Mouse (Mus musculus) mesoderm, embryonic 11.5 days (tissue): ENCODE results near the gene Rhoh.

Experiments used
- DNase-seq: peaks from one replicate; pipeline ENCODE4 v3.0.0-alpha.2; 2012; ENCODE audit warnings: low read depth, low spot score

Rhoh gene

GRCm38 (mm10) chr5:65860281-65861000, 572 bp upstream of the Rhoh start:
- no peak for DNase-seq

DNA sequence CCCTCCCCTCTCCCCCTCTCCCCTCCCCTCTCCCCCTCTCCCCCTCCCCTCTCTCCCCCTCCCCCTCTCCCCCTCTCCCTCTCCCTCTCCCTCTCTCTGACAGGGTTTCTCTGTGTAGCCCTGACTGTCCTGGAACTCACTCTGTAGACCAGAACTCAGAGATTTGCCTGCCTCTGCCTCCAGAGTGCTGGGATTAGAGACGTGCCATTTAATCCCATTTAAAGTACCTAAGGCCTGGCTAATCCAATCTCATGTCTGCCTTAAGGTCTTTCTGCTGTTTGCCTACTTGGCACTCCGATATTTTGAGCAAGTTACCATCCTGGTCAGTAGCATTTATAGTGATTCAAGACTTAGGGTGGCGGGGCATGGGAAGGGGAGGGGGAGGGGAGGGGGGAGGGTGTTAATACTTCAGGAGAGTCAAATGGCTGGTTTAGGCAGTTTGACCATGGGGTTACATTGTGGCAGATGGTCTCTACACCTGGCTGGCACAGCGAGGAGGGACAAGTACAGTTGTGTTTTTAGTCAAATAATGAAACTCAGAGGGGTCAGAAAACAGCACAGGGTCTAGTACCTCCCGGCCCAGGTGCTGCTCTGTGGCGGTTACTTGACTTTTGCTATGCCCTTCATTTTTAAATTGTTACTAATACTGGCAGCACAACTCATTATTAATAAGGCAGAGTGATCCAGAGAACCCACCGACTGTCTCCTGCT, 1.4 kb downstream of the Rhoh start:
- DNase-seq: no peak

DNA sequence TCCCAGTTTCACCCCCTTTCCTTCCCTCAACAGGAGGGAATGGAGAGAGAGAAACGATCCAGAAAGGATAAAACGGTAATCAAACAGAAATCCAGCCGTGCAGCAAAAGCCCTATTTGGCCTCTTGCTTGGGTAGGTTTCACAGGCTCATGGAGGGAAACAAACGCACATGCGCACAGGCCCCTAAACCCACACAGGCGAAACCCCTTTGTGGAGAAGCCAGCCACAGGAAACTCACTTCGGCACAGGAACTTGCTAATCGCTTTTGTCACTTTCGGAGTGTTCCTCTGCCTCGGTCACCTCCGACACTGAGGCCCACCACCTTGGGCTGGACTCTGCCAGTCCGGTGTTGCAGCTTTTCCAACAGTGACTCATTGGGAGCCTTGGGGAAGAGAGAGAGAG, 2.3 kb downstream of the Rhoh start:
- no peak for DNase-seq

DNA sequence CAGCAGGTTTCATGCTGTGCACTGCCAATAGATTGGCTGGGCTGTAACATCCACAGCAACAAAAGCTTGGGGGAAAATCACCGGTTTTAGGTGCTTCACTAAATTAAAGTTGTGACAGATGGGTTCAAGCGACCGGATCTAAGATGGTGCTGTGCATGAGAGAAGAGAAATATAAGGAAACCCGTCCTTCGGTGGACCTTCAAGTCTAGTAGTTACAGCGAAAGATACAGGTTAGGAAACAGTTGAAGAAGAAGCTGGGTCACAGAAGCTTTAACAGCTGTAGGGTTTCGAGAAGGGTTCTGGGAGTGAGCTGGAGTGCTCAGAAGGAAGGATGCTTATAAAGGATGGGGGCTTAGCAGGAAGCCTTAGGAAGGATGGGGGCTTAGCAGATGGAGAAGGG, 3.5 kb downstream of the Rhoh start:
- no peak for DNase-seq

- no peak for DNase-seq
Measured at GRCm38 (mm10) chr5:65864946-65865345, 3.9 kb downstream of the Rhoh start.

- no peak for DNase-seq
Measured at GRCm38 (mm10) chr5:65866591-65866990, 5.6 kb downstream of the Rhoh start.

DNA sequence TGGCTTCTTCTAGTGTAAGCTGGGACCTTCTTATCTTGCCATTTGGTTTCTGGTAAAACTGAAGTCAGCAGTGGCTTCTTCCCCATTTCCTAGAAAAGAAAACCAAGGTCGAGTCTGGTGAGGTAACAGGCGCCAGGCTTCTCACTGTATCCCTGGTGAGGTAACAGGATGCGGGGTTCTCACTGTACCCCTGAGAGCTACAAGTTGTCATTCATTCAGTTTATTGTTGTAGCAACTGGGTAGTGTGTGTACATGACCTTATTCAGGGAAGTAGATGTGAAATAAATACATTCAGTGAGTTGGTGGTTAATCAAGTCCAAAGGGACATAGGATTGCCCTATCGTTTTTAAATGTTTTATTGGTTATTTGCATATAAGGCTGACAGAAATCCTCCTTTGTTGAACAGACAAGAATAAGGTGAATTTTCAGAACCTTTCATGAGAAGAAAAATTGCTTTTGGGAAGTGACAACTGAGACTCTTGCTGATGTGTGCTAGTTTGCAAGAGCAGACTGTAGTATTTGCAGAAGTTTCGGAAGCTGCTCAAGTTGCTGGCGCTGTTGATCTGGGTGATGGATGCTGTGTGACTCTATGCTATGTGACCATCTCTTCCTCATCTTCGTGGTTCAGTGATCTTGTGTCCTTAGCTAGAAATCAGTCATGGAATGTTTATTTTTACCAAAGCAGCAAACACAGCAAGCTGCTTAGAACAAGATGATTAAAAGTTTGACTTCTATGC, 6.5 kb downstream of the Rhoh start:
- no peak for DNase-seq

- DNase-seq: no peak
Measured at GRCm38 (mm10) chr5:65868419-65868818, 7.4 kb downstream of the Rhoh start.

DNA sequence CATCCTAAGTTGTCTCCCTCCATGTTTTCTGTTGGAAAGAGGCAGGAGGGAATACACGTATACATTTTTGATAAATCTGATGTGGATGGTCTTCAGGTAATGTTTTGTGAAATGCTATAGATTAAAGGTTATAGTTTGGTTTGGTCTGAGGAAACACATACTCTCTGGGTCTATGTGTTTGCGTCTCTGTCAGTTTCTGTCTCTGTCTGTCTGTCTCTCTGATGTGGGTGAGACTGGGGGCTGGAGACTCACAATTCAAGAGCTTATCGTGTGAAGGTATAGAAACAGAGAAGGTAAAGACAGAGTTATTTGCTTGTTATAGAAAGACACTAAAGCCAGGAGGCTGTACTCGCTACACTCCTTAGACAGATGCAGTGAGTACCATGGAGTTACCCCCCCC, 8.6 kb downstream of the Rhoh start:
- DNase-seq: no peak

DNA sequence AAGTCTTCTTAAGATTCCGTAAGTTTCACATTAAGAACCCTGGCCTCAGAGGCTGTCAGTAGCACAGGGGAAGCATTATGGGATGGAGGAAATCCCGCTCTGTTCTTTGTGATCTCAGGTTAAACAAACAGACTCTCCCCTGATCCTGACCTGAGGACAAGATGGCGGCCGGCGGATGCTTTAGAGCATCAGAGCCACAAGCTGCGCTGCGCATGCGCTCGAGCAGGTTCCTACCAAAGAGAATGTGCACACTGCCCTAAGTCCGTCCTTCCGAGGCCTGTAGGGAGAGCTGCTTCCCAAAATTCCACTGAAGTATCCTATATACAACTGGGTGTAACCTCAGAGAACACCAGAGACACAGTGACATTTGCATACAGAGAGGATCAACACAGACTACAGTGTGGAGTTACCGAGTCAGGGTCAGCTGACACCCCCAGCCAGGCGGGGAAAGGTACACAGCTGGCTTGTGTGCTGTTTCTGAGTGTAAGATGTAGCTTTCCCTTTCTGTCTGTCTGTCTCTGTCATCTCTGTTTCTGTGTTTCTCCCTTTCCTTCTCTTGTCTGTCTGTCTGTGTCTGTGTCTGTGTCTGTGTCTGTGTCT, 10.4 kb downstream of the Rhoh start:
- no peak for DNase-seq

DNA sequence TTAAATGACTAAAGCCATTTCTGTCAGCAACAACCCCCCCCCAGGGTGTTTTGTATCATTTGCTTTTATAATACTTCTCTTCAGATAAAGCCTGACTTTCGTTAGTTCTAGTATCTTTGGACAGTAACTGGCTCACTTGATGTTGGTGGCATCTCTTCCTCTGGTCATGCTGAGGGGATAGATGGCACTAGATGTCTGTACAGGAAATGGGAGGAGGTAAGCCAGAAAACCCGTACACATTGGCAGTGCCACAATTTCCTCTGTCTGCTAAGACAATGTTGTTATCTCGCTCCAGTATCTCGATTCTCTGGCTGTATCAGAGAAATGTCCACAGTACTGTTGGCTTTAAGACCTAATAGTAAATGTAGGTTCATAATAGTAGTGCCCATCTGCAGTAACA, 12.2 kb downstream of the Rhoh start:
- no peak for DNase-seq

DNA sequence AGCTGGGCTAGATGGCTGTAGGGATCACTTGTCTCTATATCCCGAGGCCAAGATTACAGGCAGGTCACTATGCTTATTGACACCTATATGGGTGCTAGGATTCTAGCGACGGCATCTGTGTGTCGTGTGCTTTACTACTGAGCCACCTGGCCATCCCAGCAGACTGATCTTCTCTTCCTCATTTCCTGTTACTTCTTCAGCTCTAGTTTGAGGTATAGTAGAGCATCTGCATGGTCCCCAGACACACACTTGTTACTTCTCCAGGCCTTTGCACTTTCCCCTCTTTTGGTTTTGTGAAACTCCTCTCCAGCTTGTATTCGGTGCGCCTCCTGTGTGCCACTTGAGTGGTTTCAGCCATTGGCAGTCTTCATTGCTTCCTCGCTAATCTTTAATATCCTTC, 14.3 kb downstream of the Rhoh start:
- DNase-seq: no peak

- no peak for DNase-seq
Measured at GRCm38 (mm10) chr5:65878367-65878766, 17.4 kb downstream of the Rhoh start.

DNA sequence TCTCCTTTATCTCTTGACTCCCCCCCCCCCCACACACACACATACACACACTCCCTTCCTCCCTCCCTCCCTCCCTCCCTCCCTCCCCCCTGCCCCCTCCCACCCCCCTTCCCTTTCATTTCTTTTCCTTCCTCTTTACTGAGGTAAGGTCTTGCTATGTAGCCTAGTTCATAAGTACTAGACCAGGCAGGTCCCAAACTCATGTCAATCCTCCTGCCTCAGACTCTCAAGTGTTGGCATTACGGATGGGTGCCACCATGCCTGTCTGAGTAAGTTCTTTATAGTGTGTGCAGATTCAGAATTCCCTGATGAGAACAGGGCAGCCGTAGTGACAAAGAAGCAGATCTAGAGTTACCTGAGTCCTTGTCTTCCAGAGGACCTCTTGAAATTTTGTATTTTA, 20.2 kb downstream of the Rhoh start:
- DNase-seq: no peak

GRCm38 (mm10) chr5:65882476-65883205, 21.6 kb downstream of the Rhoh start:
- DNase-seq: no peak

- DNase-seq: peak; percentile 31
Measured at GRCm38 (mm10) chr5:65883355-65883754, 22.3 kb downstream of the Rhoh start.

DNA sequence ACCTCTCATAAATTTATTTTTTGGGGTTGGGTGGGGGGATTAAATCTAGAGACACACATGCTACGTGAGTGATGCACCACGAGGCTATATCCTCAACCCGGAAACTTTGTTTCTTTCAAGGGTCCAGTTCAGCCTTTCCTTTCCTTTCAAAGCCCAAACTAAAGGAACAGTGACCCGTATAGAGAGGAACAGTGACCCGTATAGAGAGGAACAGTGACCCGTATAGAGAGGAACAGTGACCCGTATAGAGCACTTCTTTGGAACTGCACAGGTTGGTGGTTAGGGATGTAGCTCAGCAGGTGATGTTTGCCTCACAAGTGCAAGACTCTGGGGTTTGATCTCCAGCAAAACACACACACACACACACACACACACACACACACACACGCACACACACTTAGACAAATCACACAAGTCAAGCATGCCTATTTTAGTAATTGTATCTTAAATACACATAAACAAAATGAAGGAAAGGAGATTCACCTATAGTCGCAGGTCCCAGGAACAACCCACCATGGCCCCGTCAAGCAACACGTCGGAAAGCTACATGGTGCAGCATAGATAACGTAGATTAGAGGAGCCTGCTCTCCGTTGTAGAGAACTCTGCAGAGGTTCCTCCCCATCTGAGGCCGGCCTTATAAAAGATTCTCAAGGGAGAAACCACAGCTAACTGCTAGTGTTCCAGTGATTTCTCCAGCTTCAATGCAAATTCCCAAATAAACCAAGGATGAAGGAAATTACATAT, 24.9 kb downstream of the Rhoh start:
- DNase-seq: no peak

- no peak for DNase-seq
Measured at GRCm38 (mm10) chr5:65888102-65888501, 27.1 kb downstream of the Rhoh start.

GRCm38 (mm10) chr5:65888998-65889397, 28.0 kb downstream of the Rhoh start:
- DNase-seq: no peak

DNA sequence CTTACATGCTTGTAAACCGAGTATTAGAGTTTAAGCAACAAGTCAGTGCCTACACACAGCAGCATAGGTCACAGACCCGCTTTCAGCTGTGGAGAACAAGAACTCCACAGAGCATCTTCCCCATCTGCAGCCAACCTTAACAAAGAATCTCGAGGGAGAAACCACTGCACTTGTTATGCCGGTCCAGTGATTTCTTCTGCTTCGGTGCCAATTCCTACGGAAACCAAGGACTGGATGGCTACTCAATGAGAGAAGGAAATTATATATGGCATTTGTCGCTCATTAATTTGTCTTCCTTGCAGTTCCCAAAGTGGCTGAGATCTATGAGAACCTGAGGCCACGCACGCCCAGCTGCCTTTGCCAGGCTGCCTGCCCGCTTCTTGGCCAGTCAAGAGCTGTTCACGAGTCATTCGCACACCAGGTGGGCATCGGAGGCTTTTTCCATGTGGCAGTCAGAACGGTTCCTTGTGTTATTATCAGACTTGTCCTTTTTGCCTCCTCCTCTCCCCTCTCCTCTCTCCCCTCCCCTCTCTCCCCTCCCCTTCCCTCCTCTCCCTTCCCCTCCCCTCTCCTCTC, 30.3 kb downstream of the Rhoh start:
- DNase-seq: no peak
